Mouse (Mus musculus) thymus, postnatal 10 days (tissue): ENCODE results near the gene Vax1.

Experiments used
- DNase-seq, 2 experiments: peaks; one replicate each; pipeline ENCODE4 v3.0.0; 2021; ENCODE audit warnings: low spot score in 2 of 2

Vax1 gene

GRCm38 (mm10) chr19:59169143-59169935 is 517 bp downstream of the Vax1 start:
- no peak for DNase-seq

GRCm38 (mm10) chr19:59168386-59168905 is 1.4 kb downstream of the Vax1 start:
- no peak for DNase-seq

- DNase-seq: no peak
These were observed 2.0 kb downstream of the Vax1 start for GRCm38 (mm10) chr19:59167871-59168270.

- no peak for DNase-seq
These were observed 3.0 kb downstream of the Vax1 start for GRCm38 (mm10) chr19:59166879-59167278.

- no peak for DNase-seq
These were observed 3.5 kb downstream of the Vax1 start for GRCm38 (mm10) chr19:59166311-59166761.

- no peak for DNase-seq
These were observed 4.3 kb downstream of the Vax1 start for GRCm38 (mm10) chr19:59165577-59165976.

- DNase-seq: no peak
These were observed 4.8 kb downstream of the Vax1 start for GRCm38 (mm10) chr19:59164896-59165560.

GRCm38 (mm10) chr19:59164111-59164510 is 5.7 kb downstream of the Vax1 start:
- no peak for DNase-seq

- no peak for DNase-seq
These were observed 13.2 kb downstream of the Vax1 start for GRCm38 (mm10) chr19:59156702-59157101.

- DNase-seq: no peak
These were observed 15.7 kb downstream of the Vax1 start for GRCm38 (mm10) chr19:59154171-59154570.

GRCm38 (mm10) chr19:59145492-59146140 is 24.2 kb downstream of the Vax1 start:
- no peak for DNase-seq

- DNase-seq: no peak
These were observed 24.8 kb downstream of the Vax1 start for GRCm38 (mm10) chr19:59145064-59145463.

GRCm38 (mm10) chr19:59142206-59142605 is 27.6 kb downstream of the Vax1 start:
- DNase-seq: no peak

- no peak for DNase-seq
These were observed 34.5 kb downstream of the Vax1 start for GRCm38 (mm10) chr19:59135387-59135786.

GRCm38 (mm10) chr19:59134916-59135315 is 34.9 kb downstream of the Vax1 start:
- DNase-seq: no peak

- no peak for DNase-seq
These were observed 36.7 kb downstream of the Vax1 start for GRCm38 (mm10) chr19:59133202-59133601.

- no peak for DNase-seq
These were observed 40.2 kb downstream of the Vax1 start for GRCm38 (mm10) chr19:59129671-59130070.

GRCm38 (mm10) chr19:59128531-59129204 is 41.2 kb downstream of the Vax1 start:
- DNase-seq: no peak

GRCm38 (mm10) chr19:59127424-59127823 is 42.4 kb downstream of the Vax1 start:
- DNase-seq: no peak
